Mouse (Mus musculus): ENCODE data around the gene Cdc6. TPM values are rescaled to one million over a fixed set of nuclear protein-coding genes. Genes with fewer than 3 reads are reported as not detected.

The Cdc6 gene
- polyA plus RNA-seq, 1 experiment from 2014 or later, result 4.2 TPM

GRCm38 (mm10) chr11:98887703-98888102, 19.9 kb upstream of the Cdc6 start:
- no peaks in the 10 kb centered on the region for H3K9me3 ChIP-seq
- H3K9ac ChIP-seq, result no peak overlapping the region
- H3K4me3 ChIP-seq, result no peak overlapping the region
- WGBS, result 98% methylated on average over 3 of the region's 3 CpGs
- H3K27me3 ChIP-seq (replicated peaks), result no peaks in the 10 kb centered on the region
- H3K36me3 ChIP-seq (replicated peaks), result peaks cover 39% of the 10 kb centered on the region
- no peak overlapping the region for H3K4me2 ChIP-seq
- H3K4me1 ChIP-seq, result no peaks in the 10 kb centered on the region
- no peak for ATAC-seq (replicated peaks)
- H3K27ac ChIP-seq, result no peak overlapping the region

GRCm38 (mm10) chr11:98889077-98889476, 18.5 kb upstream of the Cdc6 start:
- H3K36me3 ChIP-seq (replicated peaks), result peaks cover 53% of the 10 kb centered on the region
- H3K27ac ChIP-seq, result no peak overlapping the region
- no peak for ATAC-seq (replicated peaks)
- WGBS, result 95% methylated on average over 4 of the region's 4 CpGs
- no peak overlapping the region for H3K4me3 ChIP-seq
- H3K9me3 ChIP-seq, result no peaks in the 10 kb centered on the region
- no peaks in the 10 kb centered on the region for H3K27me3 ChIP-seq (replicated peaks)
- no peaks in the 10 kb centered on the region for H3K4me1 ChIP-seq
- H3K9ac ChIP-seq, result no peak overlapping the region
- H3K4me2 ChIP-seq, result no peak overlapping the region

- Histone ChIP-seq H3K27ac (no peak overlapping the region), H3K36me3 (replicated peaks) (peaks cover 59% of the 10 kb centered on the region), H3K4me3 (no peak overlapping the region), H3K9ac (no peak overlapping the region), H3K4me1 (no peaks in the 10 kb centered on the region), H3K4me2 (no peak overlapping the region), H3K27me3 (replicated peaks) (no peaks in the 10 kb centered on the region), H3K9me3 (no peaks in the 10 kb centered on the region)
- 93% methylated on average over 5 of the region's 5 CpGs for WGBS
- ATAC-seq (replicated peaks), result no peak
These were observed 17.6 kb upstream of the Cdc6 start for GRCm38 (mm10) chr11:98889977-98890376.

DNA sequence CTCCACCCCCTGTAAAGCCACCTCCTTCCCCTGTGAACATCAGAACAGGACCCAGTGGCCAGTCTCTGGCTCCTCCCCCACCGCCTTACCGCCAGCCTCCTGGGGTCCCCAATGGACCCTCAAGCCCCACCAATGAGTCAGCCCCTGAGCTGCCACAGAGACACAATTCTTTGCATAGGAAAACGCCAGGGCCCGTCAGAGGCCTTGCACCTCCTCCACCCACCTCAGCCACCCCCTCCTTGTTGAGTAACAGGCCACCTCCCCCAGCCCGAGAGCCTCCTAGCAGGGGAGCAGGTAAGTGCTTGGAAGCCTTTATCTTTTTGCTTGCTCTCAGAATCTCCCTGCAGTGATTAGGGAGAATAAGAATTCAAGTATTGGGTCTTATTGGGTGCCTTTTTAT, 15.2 kb upstream of the Cdc6 start:
- no peak overlapping the region for H3K4me2 ChIP-seq
- ATAC-seq (replicated peaks), result no peak
- no peak overlapping the region for H3K4me3 ChIP-seq
- 55% methylated on average over 5 of the region's 5 CpGs for WGBS
- no peak overlapping the region for H3K9ac ChIP-seq
- H3K4me1 ChIP-seq, result no peaks in the 10 kb centered on the region
- H3K36me3 ChIP-seq (replicated peaks), result peaks cover 61% of the 10 kb centered on the region; the same call in 1 of the 2 replicates
- H3K9me3 ChIP-seq, result no peaks in the 10 kb centered on the region
- no peaks in the 10 kb centered on the region for H3K27me3 ChIP-seq (replicated peaks)
- H3K27ac ChIP-seq, result no peak overlapping the region

- peaks cover 35% of the 10 kb centered on the region for H3K36me3 ChIP-seq (replicated peaks)
- peaks cover 3% of the 10 kb centered on the region; the same call in 1 of the 2 replicates for H3K4me1 ChIP-seq
- ATAC-seq (replicated peaks), result no peak
- WGBS, result 91% methylated on average over 12 of the region's 12 CpGs
- H3K27me3 ChIP-seq (replicated peaks), result no peaks in the 10 kb centered on the region
- H3K4me3 ChIP-seq, result no peak overlapping the region
- no peaks in the 10 kb centered on the region for H3K9me3 ChIP-seq
- H3K27ac ChIP-seq, result no peak overlapping the region
- no peak overlapping the region for H3K9ac ChIP-seq
- no peak overlapping the region for H3K4me2 ChIP-seq
These were observed 7.0 kb upstream of the Cdc6 start for GRCm38 (mm10) chr11:98900529-98901125.

- Histone ChIP-seq H3K9me3 (no peaks in the 10 kb centered on the region), H3K27me3 (replicated peaks) (no peaks in the 10 kb centered on the region), H3K4me2 (no peak overlapping the region), H3K27ac (no peak overlapping the region), H3K4me3 (no peak overlapping the region), H3K4me1 (peaks cover 4% of the 10 kb centered on the region), H3K9ac (no peak overlapping the region), H3K36me3 (replicated peaks) (peaks cover 20% of the 10 kb centered on the region)
- 12% methylated on average over 10 of the region's 10 CpGs for WGBS
- ATAC-seq (replicated peaks), result no peak
These were observed 4.9 kb upstream of the Cdc6 start for GRCm38 (mm10) chr11:98902621-98903245.

DNA sequence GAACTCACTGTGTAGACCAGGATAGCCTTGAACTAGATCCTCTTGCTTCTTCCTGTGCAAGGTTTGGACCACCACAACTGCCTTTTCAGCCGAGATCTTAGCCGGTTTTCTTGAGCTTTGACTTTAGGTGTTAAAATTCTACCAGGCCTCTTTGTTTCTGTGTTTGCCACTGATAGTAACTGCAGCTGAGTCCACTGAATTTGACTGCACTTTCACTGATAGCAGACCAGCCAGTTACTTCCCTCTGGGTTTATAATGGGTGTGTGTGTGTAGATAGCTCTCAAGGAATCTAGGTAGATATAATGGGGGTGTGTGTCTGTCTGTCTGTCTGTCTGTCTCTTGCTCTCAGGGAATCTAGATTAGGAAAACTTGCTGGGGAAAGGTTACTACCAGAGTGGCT, 3.0 kb upstream of the Cdc6 start:
- H3K27me3 ChIP-seq (replicated peaks), result no peaks in the 10 kb centered on the region
- no peak overlapping the region for H3K4me2 ChIP-seq
- peaks cover 12% of the 10 kb centered on the region for H3K36me3 ChIP-seq (replicated peaks)
- H3K27ac ChIP-seq, result no peak overlapping the region
- peaks cover 13% of the 10 kb centered on the region for H3K4me1 ChIP-seq
- H3K9me3 ChIP-seq, result no peaks in the 10 kb centered on the region
- no peak overlapping the region for H3K4me3 ChIP-seq
- ATAC-seq (replicated peaks), result no peak
- 91% methylated on average over 2 of the region's 2 CpGs for WGBS
- H3K9ac ChIP-seq, result no peak overlapping the region

- Histone ChIP-seq H3K9ac (no peak overlapping the region), H3K9me3 (no peaks in the 10 kb centered on the region), H3K36me3 (replicated peaks) (peaks cover 8% of the 10 kb centered on the region), H3K4me3 (no peak overlapping the region), H3K4me1 (peaks cover 13% of the 10 kb centered on the region), H3K4me2 (no peak overlapping the region), H3K27ac (no peak overlapping the region), H3K27me3 (replicated peaks) (no peaks in the 10 kb centered on the region)
- no peak for ATAC-seq (replicated peaks)
- WGBS, result 92% methylated on average over 7 of the region's 7 CpGs
These were observed 2.6 kb upstream of the Cdc6 start for GRCm38 (mm10) chr11:98905033-98905432.

DNA sequence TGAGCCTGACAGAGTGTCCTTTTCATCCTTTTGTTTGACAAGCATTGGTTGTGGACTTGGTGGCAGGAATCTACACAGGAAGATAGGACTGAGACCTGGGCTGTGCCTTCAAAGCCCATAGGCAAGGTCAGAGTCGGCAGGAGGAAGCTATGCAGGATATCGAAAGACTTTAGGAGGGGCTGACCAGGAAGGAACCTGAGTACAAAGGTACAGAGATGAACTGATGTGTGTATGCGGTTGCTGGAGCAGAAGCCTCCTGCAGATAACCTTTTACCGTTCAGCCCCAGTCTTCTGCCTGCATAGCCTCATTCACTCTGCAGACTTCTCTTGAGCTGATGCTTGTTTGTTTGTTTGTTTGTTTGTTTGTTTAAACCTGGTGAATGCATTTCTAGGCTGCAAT, 2.0 kb upstream of the Cdc6 start:
- Histone ChIP-seq H3K27ac (no peak overlapping the region), H3K9me3 (no peaks in the 10 kb centered on the region), H3K4me3 (no peak overlapping the region), H3K4me2 (no peak overlapping the region), H3K4me1 (peaks cover 13% of the 10 kb centered on the region), H3K36me3 (replicated peaks) (peaks cover 3% of the 10 kb centered on the region), H3K27me3 (replicated peaks) (no peaks in the 10 kb centered on the region), H3K9ac (no peak overlapping the region)
- 89% methylated on average over 4 of the region's 4 CpGs for WGBS
- ATAC-seq (replicated peaks), result no peak

- no peaks in the 10 kb centered on the region for H3K27me3 ChIP-seq (replicated peaks)
- no peak overlapping the region for H3K9ac ChIP-seq
- peaks cover 13% of the 10 kb centered on the region for H3K4me1 ChIP-seq
- H3K36me3 ChIP-seq (replicated peaks), result no peaks in the 10 kb centered on the region; the same call in 1 of the 2 replicates
- 61% methylated on average over 5 of the region's 5 CpGs for WGBS
- H3K27ac ChIP-seq, result 0 out of 2 replicates have a peak overlapping the region, but pooled peaks have one; percentile 34
- peak overlapping the region; percentile 47 for H3K4me3 ChIP-seq
- H3K4me2 ChIP-seq, result peak overlapping the region; percentile 98
- ATAC-seq (replicated peaks), result peak; percentile 1; the same call in 1 of the 2 replicates
- no peaks in the 10 kb centered on the region for H3K9me3 ChIP-seq
These were observed 551 bp upstream of the Cdc6 start for GRCm38 (mm10) chr11:98907063-98907436.

- Histone ChIP-seq H3K27me3 (replicated peaks) (no peaks in the 10 kb centered on the region), H3K9ac (no peak overlapping the region), H3K4me3 (no peak overlapping the region), H3K9me3 (no peaks in the 10 kb centered on the region), H3K36me3 (replicated peaks) (no peaks in the 10 kb centered on the region), H3K4me2 (no peak overlapping the region), H3K27ac (no peak overlapping the region), H3K4me1 (peaks cover 10% of the 10 kb centered on the region)
- no peak for ATAC-seq (replicated peaks)
- WGBS, result 34% methylated on average over 6 of the region's 6 CpGs
These were observed 2.1 kb downstream of the Cdc6 start for GRCm38 (mm10) chr11:98909654-98910053.

GRCm38 (mm10) chr11:98910415-98910814, 2.8 kb downstream of the Cdc6 start:
- H3K27ac ChIP-seq, result no peak overlapping the region
- no peak overlapping the region for H3K4me3 ChIP-seq
- no peak overlapping the region for H3K9ac ChIP-seq
- 96% methylated on average over 11 of the region's 11 CpGs for WGBS
- no peaks in the 10 kb centered on the region for H3K36me3 ChIP-seq (replicated peaks)
- H3K4me2 ChIP-seq, result no peak overlapping the region
- no peaks in the 10 kb centered on the region for H3K9me3 ChIP-seq
- ATAC-seq (replicated peaks), result no peak
- no peaks in the 10 kb centered on the region for H3K27me3 ChIP-seq (replicated peaks)
- H3K4me1 ChIP-seq, result peaks cover 10% of the 10 kb centered on the region

- Histone ChIP-seq H3K9ac (no peak overlapping the region), H3K4me2 (no peak overlapping the region), H3K27ac (no peak overlapping the region), H3K36me3 (replicated peaks) (no peaks in the 10 kb centered on the region), H3K4me3 (no peak overlapping the region), H3K9me3 (no peaks in the 10 kb centered on the region), H3K4me1 (peaks cover 10% of the 10 kb centered on the region), H3K27me3 (replicated peaks) (no peaks in the 10 kb centered on the region)
- WGBS, result 92% methylated on average over 5 of the region's 5 CpGs
- no peak for ATAC-seq (replicated peaks)
These were observed 3.9 kb downstream of the Cdc6 start for GRCm38 (mm10) chr11:98911498-98911897.

All from midbrain, embryonic 15.5 days (tissue).